Mouse (Mus musculus) spleen, adult 18-20 months (tissue): ENCODE data around the gene Olfr368.
A peak's percentile ranks its signal among the peaks of the same experiment; 100 is the strongest.

Experiments
- DNase-seq, 2 experiments: peaks; one replicate each; pipeline ENCODE4 v3.0.0; 2022; ENCODE audit warnings: mixed read lengths in 2 of 2

The Olfr368 gene

DNA sequence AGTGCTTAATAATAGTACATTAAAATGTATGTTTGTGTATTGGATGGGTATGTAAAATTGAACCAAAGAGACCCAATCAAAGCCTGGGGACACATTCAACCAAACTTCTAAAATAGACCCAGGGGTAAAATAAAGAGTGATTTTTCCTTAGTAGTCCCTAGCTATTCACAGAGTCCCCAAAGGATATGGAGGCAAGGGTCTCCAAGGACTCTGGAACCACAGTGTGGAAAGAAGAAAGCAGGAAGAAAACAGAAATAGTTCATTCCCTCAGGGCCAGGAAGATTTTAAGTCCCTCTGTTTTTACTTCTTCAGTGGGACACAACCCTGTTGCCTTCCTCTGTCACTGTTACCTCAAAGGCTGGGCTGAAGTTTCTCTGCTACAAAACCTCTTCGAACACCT, at the start of gene Olfr368:
Gene Olfr368 (plus strand): TSS at position 301 of the 400 bp plus-strand sequence.
- no peak for DNase-seq

DNA sequence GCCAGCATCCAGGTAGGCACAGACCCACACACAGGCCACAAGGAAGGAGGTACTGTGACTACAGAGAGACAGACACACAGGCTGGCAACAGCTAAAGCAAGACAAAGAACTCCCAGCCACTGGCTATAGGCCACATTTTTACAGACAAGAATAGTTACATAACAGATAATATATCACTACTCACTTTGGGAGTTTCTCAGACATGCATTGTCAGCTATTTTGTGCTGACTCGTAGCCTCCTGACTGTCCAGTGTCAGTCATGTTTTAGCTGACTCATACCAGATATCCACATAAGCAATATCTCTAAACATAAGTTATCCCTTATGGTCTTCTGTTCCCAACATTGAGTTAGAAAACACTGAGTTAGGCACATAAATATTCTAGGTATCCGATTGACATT, 7.0 kb downstream of the Olfr368 start:
- no peak for DNase-seq

DNA sequence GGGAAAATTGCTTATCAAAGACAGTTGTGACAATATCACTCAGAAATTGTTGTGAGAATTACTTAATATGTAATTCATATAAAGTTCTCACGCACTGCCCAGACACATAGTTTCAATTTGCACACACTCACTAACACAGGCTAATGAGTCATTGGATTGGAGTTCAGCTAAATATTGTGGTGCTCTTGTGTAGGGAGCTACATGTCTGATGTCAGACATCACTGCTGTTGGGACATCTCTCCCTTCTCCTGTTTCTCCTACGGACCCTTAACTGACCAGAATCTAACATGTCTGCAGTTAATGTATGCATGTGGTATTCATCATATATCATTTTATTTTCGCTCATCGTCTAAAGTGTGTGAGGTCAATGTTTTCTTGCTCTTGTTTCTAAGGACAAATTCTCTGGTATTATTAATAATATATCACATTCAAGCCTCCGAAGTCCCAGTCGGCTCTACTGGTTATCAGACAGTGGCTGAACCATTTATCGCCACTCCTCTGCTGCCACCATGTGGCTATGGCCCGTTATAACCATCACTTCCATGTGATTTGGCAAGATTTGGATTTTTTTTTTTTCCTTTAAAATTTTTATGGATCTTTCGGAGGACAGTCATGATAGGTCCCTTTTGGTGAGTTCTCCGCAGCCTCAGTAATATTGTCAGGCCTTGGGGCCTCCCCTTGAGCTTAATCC, 12.3 kb downstream of the Olfr368 start:
- DNase-seq = peak in 1 of 2 experiments; percentile 14

DNA sequence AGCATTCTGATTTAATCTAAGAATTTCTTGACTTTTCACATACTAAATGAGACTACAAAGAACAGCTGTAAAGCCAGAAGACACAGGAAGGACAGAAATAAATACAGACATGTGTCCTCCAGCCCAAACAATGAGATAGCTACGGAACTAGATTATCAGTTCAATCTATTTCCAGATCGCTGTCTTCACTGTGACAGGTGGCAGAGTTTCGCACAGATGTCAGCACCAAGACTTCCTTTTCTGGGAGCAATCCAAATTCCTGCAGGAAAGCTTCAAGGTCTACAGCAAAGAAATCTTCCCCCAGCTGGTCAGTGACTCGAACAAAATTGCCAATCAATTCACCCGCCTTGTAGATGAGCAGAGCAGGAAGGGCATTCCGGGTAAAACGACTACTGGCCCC, 25.4 kb downstream of the Olfr368 start:
- DNase-seq = no peak

DNA sequence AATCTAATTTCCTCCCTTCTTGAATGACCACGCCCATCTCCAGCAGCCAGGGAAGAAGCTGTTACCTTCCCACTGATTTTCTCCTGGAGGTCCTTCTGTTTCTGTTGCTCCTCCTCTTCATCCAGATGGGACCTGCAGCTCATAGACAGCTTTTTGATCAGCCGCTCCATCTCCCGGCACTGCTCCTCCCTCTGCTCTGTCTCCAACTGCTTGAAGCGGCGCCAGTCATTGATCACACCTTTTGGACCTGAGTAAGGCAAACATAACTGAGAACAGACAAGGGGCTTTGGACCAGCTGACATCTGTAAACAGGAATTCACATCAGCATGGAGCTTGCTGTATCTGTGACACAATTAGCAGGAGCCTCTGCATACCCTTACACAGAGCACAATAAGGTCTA, 29.3 kb downstream of the Olfr368 start:
- DNase-seq = no peak

DNA sequence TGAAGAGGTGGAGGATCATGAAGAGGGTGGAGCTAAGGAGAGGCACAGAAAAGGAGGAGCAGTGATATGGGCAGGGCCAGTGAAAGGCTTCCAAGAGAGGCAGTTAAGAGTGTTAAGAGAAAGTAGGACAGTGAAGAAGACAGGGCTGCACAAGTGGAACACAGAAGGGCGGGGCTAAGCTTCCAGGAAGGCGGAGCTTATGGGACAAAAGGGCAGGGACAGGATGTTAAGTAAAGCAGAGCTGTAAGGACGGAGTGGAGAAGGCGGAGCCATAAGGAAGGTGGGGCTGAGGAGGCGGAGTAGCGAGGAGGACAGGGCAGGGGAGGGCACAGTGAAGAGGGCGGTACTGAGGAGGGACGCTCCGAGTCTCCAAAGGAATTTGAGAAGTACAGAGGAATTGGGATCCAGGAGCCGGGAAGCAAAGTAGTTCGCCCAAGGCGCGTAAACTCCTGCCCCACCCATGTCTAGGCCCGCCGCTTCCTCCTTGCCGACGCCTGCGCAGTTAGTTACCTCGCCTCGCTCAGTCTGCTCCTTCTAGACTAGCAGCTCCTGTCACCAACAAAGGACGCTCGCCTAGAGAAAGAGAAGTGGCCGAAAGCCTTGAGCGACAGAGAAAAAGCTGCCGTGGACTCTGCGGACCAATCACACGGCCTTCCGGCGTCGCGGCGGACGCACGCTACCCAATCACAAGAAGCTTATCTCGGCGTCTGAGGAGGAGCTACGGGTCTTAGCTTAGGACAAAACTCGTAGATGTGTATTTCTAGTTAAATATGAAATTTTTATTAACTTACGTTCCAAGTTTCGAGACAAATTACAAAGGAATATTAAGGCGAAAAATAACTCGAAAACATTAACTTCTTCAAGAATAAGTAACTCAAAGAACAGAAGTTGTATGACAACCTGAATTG, 32.6 kb downstream of the Olfr368 start, which contains the start of gene Pdcl:
Gene Pdcl (minus strand): TSS at position 700 of the 908 bp plus-strand sequence.
- peak; percentile 84 to 86 for DNase-seq

DNA sequence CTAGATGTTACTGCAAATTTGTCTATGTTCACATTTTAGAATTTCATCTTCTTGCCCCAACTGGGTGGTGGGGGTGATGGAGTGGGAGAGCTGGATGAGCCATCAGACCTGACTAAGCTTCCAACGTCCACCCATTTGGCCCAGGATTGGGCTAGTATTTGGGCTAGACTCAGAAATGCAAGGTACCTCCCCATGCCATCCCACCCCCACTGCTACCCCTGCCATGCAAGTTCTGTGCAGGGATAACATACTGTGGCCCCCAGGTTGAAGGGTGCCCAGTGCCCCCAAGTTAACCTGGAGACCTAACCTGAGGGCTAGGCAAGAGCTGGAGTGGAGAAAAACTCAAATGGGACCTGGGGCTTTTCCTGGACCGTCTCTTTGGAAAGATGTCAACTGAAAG, 33.6 kb downstream of the Olfr368 start:
- DNase-seq = no peak

DNA sequence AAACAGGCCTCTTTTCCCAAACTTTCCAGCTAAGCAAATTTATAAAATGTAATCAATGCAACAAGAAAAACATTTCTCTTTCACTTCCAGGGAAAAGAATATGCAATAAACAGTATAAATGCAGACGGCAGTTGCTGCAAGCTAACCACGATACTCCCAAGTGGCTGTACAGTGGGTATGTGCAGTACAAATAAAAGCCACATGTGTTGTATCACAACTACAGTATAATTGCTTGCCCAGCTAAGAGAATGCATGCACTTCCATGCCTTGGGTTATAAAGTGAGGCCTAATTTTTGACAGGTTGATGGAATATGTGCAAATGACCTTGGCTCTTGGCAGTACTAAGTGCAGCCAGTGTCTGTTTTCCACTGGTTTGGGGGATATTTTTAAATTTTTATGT, 44.3 kb downstream of the Olfr368 start:
- DNase-seq = no peak

DNA sequence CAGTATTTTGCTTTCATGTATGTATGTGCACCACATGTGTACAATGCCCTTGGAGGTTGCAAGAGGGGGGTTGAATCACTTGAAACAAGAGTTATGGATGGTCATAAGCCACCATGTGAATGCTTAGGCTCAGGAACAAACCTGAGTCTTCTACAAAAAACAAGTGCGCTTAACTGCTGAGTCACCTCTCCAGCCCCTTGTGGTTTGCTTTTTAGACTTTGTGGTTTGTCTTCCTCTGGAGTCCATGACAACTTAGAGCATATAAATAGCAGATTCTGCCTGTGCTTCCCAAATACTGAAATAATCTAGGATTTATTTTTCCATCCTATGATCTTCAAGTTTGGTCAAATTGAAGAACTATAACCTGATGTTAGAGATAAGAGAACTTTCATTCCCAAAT, 49.7 kb downstream of the Olfr368 start:
- no peak for DNase-seq

DNA sequence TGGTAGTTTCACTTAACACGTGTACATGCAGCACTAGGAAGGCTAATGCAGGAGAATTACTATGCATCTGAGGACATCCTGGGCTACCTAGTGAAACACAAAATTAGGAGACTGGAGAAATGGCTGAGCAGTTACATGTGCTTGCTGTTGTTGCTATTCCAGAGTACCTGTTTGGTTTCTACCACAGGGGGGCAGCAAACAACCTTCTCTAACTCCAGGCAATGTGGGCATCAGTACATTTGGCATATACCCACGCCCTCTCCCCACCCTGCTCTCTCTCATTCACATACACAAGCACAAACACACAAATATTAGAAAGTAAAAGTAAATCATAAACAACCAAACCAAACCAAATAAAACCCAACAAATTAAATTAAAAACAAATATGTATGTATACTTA, 53.9 kb downstream of the Olfr368 start:
- DNase-seq = peak in 1 of 2 experiments; percentile 52
